Mouse (Mus musculus): ENCODE data around the gene Efnb1. TPM values are rescaled to one million over a fixed set of nuclear protein-coding genes. Genes with fewer than 3 reads are reported as not detected.
"Not testable (repeated sequence)": the region's sequence is repeated elsewhere in the genome, so short reads cannot be mapped to it uniquely, and the experiment has no call there.

Efnb1 gene
- polyA plus RNA-seq (2015; fragmentation: Nextera tagmentation; extraction: Ambion mirVana): 50.1 and 57.6 TPM in 2 replicates

GRCm38 (mm10) chrX:99135523-99136258 is at the start of gene Efnb1:
Efnb1 (plus strand) TSS chrX:99136130.
- H3K27me3 ChIP-seq (replicated peaks; ENCODE audit: control insufficient read depth, insufficient read depth, low read length): no peaks in the 10 kb centered on the region
- 28% methylated on average over 35 of the region's 35 CpGs for WGBS

GRCm38 (mm10) chrX:99092704-99093103 is 43.2 kb upstream of the Efnb1 start:
- Histone ChIP-seq H3K36me3 (ENCODE audit: control insufficient read depth, insufficient read depth) (no peaks in the 10 kb centered on the region), H3K4me2 (ENCODE audit: low read length) (no peak overlapping the region), H3K4me1 (replicated peaks; ENCODE audit: control insufficient read depth, insufficient read depth, low read length) (no peaks in the 10 kb centered on the region), H3K9me3 (ENCODE audit: control insufficient read depth, low read length) (no peaks in the 10 kb centered on the region), H3K27me3 (replicated peaks; ENCODE audit: control insufficient read depth, insufficient read depth, low read length) (no peaks in the 10 kb centered on the region; the same call in 1 of the 2 replicates), H3K27ac (ENCODE audit: low read length) (no peak overlapping the region), H3K9ac (replicated peaks; ENCODE audit: low read depth, low read length) (no peak overlapping the region), H3K4me3 (replicated peaks; ENCODE audit: low read length) (no peak overlapping the region)
- 54% methylated on average over 2 of the region's 2 CpGs for WGBS
- ATAC-seq: no peak

More at GRCm38 (mm10) chrX:99135523-99136258, at the start of gene Efnb1:
- ATAC-seq: peak; percentile 95
- Histone ChIP-seq H3K4me3 (replicated peaks; ENCODE audit: low read length) (peak within 1 kb of the TSS; percentile 70), H3K36me3 (ENCODE audit: control insufficient read depth, insufficient read depth) (no peaks in the 10 kb centered on the region), H3K4me2 (ENCODE audit: low read length) (peak within 1 kb of the TSS; percentile 62), H3K9me3 (ENCODE audit: control insufficient read depth, low read length) (no peaks in the 10 kb centered on the region), H3K27ac (ENCODE audit: low read length) (peak within 1 kb of the TSS; percentile 88), H3K9ac (replicated peaks; ENCODE audit: low read depth, low read length) (peak within 1 kb of the TSS; percentile 88), H3K4me1 (replicated peaks; ENCODE audit: control insufficient read depth, insufficient read depth, low read length) (peaks cover 14% of the 10 kb centered on the region)

- not testable (repeated sequence) for H3K27ac ChIP-seq (ENCODE audit: low read length); H3K9me3 ChIP-seq (ENCODE audit: control insufficient read depth, low read length)
Observed at GRCm38 (mm10) chrX:99111088-99111724, 24.7 kb upstream of the Efnb1 start.

GRCm38 (mm10) chrX:99119510-99119909 is 16.4 kb upstream of the Efnb1 start:
- H3K36me3 ChIP-seq (ENCODE audit: control insufficient read depth, insufficient read depth): no peaks in the 10 kb centered on the region
- H3K9me3 ChIP-seq (ENCODE audit: control insufficient read depth, low read length): no peaks in the 10 kb centered on the region
- no peak overlapping the region for H3K9ac ChIP-seq (replicated peaks; ENCODE audit: low read depth, low read length)
- H3K27me3 ChIP-seq (replicated peaks; ENCODE audit: control insufficient read depth, insufficient read depth, low read length): no peaks in the 10 kb centered on the region; the same call in 1 of the 2 replicates
- WGBS: 88% methylated on average over 5 of the region's 5 CpGs
- H3K4me2 ChIP-seq (ENCODE audit: low read length): no peak overlapping the region
- no peak overlapping the region for H3K4me3 ChIP-seq (replicated peaks; ENCODE audit: low read length)
- ATAC-seq: no peak
- H3K4me1 ChIP-seq (replicated peaks; ENCODE audit: control insufficient read depth, insufficient read depth, low read length): no peaks in the 10 kb centered on the region
- no peak overlapping the region for H3K27ac ChIP-seq (ENCODE audit: low read length)

More at GRCm38 (mm10) chrX:99111088-99111724, 24.7 kb upstream of the Efnb1 start:
- WGBS: 71% methylated on average over 7 of the region's 10 CpGs
- not testable (repeated sequence) for H3K27me3 ChIP-seq (replicated peaks; ENCODE audit: control insufficient read depth, insufficient read depth, low read length); H3K9ac ChIP-seq (replicated peaks; ENCODE audit: low read depth, low read length); H3K4me1 ChIP-seq (replicated peaks; ENCODE audit: control insufficient read depth, insufficient read depth, low read length); H3K4me2 ChIP-seq (ENCODE audit: low read length); H3K36me3 ChIP-seq (ENCODE audit: control insufficient read depth, insufficient read depth); H3K4me3 ChIP-seq (replicated peaks; ENCODE audit: low read length)
- ATAC-seq: peak; percentile 49

GRCm38 (mm10) chrX:99130059-99130458 is 5.9 kb upstream of the Efnb1 start:
- no peak for ATAC-seq
- no peaks in the 10 kb centered on the region for H3K27me3 ChIP-seq (replicated peaks; ENCODE audit: control insufficient read depth, insufficient read depth, low read length)
- H3K4me2 ChIP-seq (ENCODE audit: low read length): no peak overlapping the region
- no peak overlapping the region for H3K27ac ChIP-seq (ENCODE audit: low read length)
- H3K9me3 ChIP-seq (ENCODE audit: control insufficient read depth, low read length): no peaks in the 10 kb centered on the region
- H3K36me3 ChIP-seq (ENCODE audit: control insufficient read depth, insufficient read depth): no peaks in the 10 kb centered on the region
- no peak overlapping the region for H3K9ac ChIP-seq (replicated peaks; ENCODE audit: low read depth, low read length)
- WGBS: 26% methylated on average over 3 of the region's 3 CpGs
- H3K4me1 ChIP-seq (replicated peaks; ENCODE audit: control insufficient read depth, insufficient read depth, low read length): no peaks in the 10 kb centered on the region
- no peak overlapping the region for H3K4me3 ChIP-seq (replicated peaks; ENCODE audit: low read length)

- Histone ChIP-seq H3K4me3 (replicated peaks; ENCODE audit: low read length) (no peak overlapping the region), H3K27me3 (replicated peaks; ENCODE audit: control insufficient read depth, insufficient read depth, low read length) (no peaks in the 10 kb centered on the region), H3K4me2 (ENCODE audit: low read length) (no peak overlapping the region), H3K4me1 (replicated peaks; ENCODE audit: control insufficient read depth, insufficient read depth, low read length) (peaks cover 5% of the 10 kb centered on the region; the same call in 1 of the 2 replicates), H3K9ac (replicated peaks; ENCODE audit: low read depth, low read length) (no peak overlapping the region), H3K27ac (ENCODE audit: low read length) (no peak overlapping the region), H3K36me3 (ENCODE audit: control insufficient read depth, insufficient read depth) (no peaks in the 10 kb centered on the region), H3K9me3 (ENCODE audit: control insufficient read depth, low read length) (no peaks in the 10 kb centered on the region)
- 82% methylated on average over 6 of the region's 6 CpGs for WGBS
- ATAC-seq: no peak
Observed at GRCm38 (mm10) chrX:99132573-99132972, 3.4 kb upstream of the Efnb1 start.

- Histone ChIP-seq H3K4me3 (replicated peaks; ENCODE audit: low read length) (peak overlapping the region; percentile 70), H3K27ac (ENCODE audit: low read length) (peak overlapping the region; percentile 88), H3K9me3 (ENCODE audit: control insufficient read depth, low read length) (no peaks in the 10 kb centered on the region), H3K36me3 (ENCODE audit: control insufficient read depth, insufficient read depth) (no peaks in the 10 kb centered on the region), H3K9ac (replicated peaks; ENCODE audit: low read depth, low read length) (peak overlapping the region; percentile 39), H3K4me2 (ENCODE audit: low read length) (peak overlapping the region; percentile 62), H3K4me1 (replicated peaks; ENCODE audit: control insufficient read depth, insufficient read depth, low read length) (peaks cover 6% of the 10 kb centered on the region), H3K27me3 (replicated peaks; ENCODE audit: control insufficient read depth, insufficient read depth, low read length) (no peaks in the 10 kb centered on the region)
- peak; percentile 22 for ATAC-seq
- WGBS: 28% methylated on average over 14 of the region's 14 CpGs
Observed at GRCm38 (mm10) chrX:99134891-99135290, 1.0 kb upstream of the Efnb1 start.

GRCm38 (mm10) chrX:99136431-99136966 is 569 bp downstream of the Efnb1 start:
- H3K9me3 ChIP-seq (ENCODE audit: control insufficient read depth, low read length): no peaks in the 10 kb centered on the region
- H3K4me1 ChIP-seq (replicated peaks; ENCODE audit: control insufficient read depth, insufficient read depth, low read length): peaks cover 21% of the 10 kb centered on the region
- peak overlapping the region; percentile 88 for H3K27ac ChIP-seq (ENCODE audit: low read length)
- H3K4me2 ChIP-seq (ENCODE audit: low read length): peak overlapping the region; percentile 30
- peak overlapping the region; percentile 88 for H3K9ac ChIP-seq (replicated peaks; ENCODE audit: low read depth, low read length)
- no peaks in the 10 kb centered on the region for H3K27me3 ChIP-seq (replicated peaks; ENCODE audit: control insufficient read depth, insufficient read depth, low read length)
- WGBS: 12% methylated on average over 47 of the region's 53 CpGs
- ATAC-seq: no peak
- peak overlapping the region; percentile 70 for H3K4me3 ChIP-seq (replicated peaks; ENCODE audit: low read length)
- no peaks in the 10 kb centered on the region for H3K36me3 ChIP-seq (ENCODE audit: control insufficient read depth, insufficient read depth)

GRCm38 (mm10) chrX:99137143-99137870 is 1.4 kb downstream of the Efnb1 start:
- H3K9ac ChIP-seq (replicated peaks; ENCODE audit: low read depth, low read length): peak overlapping the region; percentile 88
- peaks cover 27% of the 10 kb centered on the region for H3K4me1 ChIP-seq (replicated peaks; ENCODE audit: control insufficient read depth, insufficient read depth, low read length)
- no peaks in the 10 kb centered on the region for H3K36me3 ChIP-seq (ENCODE audit: control insufficient read depth, insufficient read depth)
- no peaks in the 10 kb centered on the region for H3K9me3 ChIP-seq (ENCODE audit: control insufficient read depth, low read length)
- ATAC-seq: no peak
- H3K27me3 ChIP-seq (replicated peaks; ENCODE audit: control insufficient read depth, insufficient read depth, low read length): no peaks in the 10 kb centered on the region
- 16% methylated on average over 31 of the region's 31 CpGs for WGBS
- peak overlapping the region; percentile 67 for H3K4me2 ChIP-seq (ENCODE audit: low read length)
- H3K27ac ChIP-seq (ENCODE audit: low read length): peak overlapping the region; percentile 88
- H3K4me3 ChIP-seq (replicated peaks; ENCODE audit: low read length): peak overlapping the region; percentile 70
